Mouse (Mus musculus) gastrocnemius, adult 18-20 months (tissue): ENCODE data around the gene Kcp. TPM values are rescaled to one million over a fixed set of nuclear protein-coding genes. Genes with fewer than 3 reads are reported as not detected.

Experiments used
- DNase-seq: peaks from one replicate; pipeline ENCODE4 v3.0.0; 2021; ENCODE audit warnings: low spot score
- total RNA-seq, 2 experiments: library from RNA; stranded (reverse); gene quantifications; 2 replicates each; pipeline ENCODE4 v1.2.3; 2021

Gene Kcp
- total RNA-seq, 2 experiments from 2014 or later, result 3.9 to 6.4 TPM

- peak; percentile 91 for DNase-seq
These were observed 40.0 kb downstream of the Kcp start, which contains the start of gene Atp6v1f for GRCm38 (mm10) chr6:29467583-29468354. Gene Atp6v1f, plus strand, starts transcription at chr6:29467718.

DNA sequence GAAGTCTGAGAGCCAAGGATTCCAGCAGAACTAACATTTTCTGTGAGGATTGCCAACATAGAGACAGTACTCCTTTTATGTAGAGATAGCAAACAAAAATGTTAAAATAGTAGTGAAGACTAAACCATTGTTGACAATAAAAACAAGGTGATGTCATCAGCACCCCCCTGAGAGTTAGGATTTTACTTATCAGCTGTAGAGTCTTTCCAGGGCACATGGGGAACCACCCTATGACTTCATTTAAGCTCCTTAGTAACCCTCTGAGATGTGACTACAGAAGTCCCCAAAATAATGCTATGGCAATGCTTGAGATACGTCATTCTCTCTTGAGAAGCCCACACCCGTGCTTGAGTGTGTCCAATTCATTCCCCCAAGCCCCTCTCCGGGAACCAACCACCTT, 44.4 kb downstream of the Kcp start:
- DNase-seq, result no peak

DNA sequence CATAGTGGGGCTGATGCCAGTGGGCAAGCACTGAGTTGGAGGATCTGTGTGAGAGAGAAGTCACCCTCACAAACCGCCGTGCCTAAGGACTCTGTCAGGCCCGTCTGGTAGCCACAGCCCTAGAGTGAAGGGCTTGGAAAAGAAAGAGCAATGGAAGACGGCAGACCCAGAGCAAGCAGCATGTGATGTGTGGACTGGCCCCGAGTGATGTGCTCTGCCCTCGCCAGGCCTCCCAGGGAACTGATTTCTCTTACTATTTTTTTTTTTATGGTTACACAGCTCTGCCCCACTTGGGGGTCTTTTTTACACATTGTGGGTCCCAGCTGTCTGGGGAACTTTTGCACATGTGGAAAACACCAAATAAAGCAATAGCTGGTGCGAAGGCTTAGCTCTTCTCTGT, 46.2 kb downstream of the Kcp start:
- DNase-seq, result no peak

DNA sequence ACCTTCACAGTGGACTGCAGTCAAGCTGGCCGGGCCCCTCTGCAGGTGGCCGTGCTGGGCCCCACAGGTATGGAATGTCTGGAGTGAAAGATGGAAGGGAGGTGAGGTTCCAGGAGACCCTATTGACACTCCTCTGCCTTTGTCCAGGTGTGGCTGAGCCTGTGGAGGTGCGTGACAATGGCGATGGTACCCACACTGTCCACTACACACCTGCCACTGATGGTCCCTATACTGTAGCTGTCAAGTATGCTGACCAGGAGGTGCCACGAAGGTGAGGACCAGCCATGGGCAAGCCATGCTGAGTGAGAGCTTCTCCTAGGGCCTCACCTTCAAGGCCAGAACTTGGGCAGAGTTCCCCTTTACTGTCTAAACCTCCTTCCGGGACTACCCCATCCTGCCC, 57.1 kb downstream of the Kcp start:
- no peak for DNase-seq

- no peak for DNase-seq
These were observed 57.9 kb downstream of the Kcp start for GRCm38 (mm10) chr6:29449858-29450257.

GRCm38 (mm10) chr6:29445354-29445753, 62.4 kb downstream of the Kcp start:
- DNase-seq, result no peak

GRCm38 (mm10) chr6:29444773-29445172, 63.0 kb downstream of the Kcp start:
- no peak for DNase-seq

- DNase-seq, result no peak
These were observed 68.0 kb downstream of the Kcp start for GRCm38 (mm10) chr6:29439789-29440188.

DNA sequence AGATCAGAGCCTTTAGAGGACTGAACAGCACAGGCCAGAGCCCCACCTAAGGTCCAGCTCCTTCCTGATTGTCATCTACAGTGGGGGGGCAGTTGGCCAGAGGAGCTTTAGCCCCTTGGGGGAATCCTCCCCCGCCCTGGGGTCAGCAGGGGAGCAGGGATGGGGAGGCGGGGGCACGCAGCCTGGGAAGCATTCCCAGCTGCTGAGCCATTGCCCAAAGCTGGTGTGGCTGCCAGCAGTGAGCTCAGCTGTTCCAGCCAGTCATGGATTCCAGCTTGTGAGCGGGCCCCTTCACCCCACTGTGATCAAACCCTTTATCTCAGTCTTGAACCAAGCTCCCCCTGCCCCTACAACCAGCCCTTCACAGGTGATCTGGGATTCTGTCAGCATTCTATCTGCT, 68.5 kb downstream of the Kcp start:
- peak; percentile 79 for DNase-seq

DNA sequence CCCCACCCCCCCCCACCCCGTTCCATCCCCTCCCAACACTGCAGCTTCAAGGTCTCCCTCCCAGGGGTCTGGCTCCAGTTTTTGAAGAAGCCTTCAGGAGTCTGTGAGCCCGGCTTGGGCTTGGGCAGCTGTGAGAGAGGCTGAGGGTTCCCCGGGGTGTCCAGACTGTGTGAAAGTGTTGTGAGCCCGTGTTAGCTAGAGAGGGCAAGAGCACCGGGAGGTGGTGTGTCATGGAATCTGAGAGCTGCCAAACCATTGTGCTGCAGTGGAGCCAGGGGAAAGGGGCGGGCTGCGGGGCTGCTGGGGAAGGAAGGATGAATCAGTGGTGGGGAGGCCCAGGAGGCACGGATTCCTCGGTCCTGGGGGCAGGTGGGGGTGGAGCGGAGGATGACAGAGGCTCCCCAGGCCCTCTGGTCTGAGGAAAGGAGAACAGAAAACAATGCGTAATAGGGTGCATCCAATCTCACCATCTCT, 71.3 kb downstream of the Kcp start:
- DNase-seq, result peak; percentile 64

DNA sequence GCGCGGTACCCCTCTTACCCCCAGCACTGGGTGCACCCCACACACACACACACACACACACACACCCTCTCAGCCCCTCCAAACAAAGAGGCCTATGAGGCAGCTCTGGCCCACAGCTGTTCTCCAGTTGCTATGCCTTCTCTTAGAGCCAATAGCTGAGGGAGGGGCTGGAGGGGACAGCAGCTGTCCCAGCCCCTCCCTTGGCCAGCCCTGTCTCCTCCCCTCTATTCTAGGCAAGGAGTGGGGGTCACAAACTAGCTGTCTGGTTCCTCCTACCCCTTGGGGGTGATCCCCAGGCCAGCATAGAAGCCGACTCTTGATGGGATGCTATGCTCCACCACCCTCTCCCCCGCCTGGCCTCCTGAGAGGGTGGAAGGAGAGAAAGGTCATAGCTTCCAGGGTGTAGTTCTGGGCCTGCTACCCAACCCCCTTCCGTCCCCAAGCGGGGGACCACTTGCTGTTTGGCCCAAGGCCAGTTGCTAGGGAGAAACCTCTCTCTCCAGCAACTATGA, 71.8 kb downstream of the Kcp start:
- DNase-seq, result peak; percentile 59

- peak; percentile 56 for DNase-seq
These were observed 72.7 kb downstream of the Kcp start for GRCm38 (mm10) chr6:29434911-29435691.

- peak; percentile 81 for DNase-seq
These were observed 73.7 kb downstream of the Kcp start for GRCm38 (mm10) chr6:29433804-29434795.

GRCm38 (mm10) chr6:29433038-29433803, 74.5 kb downstream of the Kcp start, which contains the start of gene Flnc:
Gene Flnc, plus strand, starts transcription at chr6:29433256.
- DNase-seq, result peak; percentile 63

DNA sequence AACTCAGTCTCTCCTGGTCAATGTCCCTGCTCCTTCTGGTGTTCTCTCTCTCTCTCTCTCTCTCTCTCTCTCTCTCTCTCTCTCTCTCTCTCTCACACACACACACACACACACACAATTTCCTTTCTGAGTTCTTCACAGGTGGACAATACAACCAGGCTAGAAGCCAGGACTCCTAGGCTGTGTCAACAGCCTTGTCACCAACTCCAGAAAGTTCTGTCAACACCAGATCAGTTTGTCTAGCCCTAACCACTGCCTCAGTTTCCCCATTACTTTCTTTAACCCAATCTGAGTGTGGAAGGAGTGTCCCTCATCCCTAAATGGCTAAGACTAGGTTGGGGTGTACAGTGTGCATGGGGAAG, 75.1 kb downstream of the Kcp start:
- no peak for DNase-seq

DNA sequence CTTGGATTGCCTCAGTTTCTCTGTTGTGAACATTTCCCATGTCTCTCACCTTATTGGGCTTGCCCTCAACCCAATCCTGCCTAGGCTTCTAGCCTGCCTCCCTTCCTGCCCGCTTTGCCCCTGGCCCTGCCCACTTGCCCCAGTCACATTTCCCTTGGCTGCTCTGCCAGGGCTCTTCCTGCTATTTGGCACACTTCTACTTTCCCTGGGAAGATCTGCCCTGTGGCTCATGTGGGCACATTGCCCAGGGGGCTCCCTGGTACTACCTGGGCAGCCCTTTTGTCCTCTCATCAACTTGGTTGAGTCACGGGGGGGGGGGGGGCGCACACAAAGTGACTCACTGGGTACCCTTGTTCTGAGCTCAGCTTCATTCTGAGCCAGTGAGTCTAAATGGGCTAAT, 75.6 kb downstream of the Kcp start:
- peak; percentile 51 for DNase-seq

DNA sequence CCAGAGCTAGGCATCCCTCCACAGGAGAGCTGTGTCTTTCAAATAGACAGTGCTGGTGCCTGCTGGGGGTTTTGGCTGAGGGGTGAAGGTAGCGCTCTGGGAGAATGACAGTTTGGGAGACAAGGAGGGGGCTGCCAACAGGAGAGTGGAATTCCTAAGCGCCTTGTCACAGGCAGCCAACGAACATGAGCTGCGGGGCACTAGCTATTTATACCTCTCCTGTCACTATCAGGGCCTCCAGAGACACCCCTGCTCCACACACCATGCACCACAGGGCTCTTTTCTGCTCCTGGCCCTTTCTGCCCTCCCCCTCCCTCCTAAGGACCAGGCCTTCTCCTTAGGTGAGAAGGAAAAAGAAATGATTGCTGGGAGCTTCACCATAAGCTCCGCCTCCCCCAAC, 76.3 kb downstream of the Kcp start:
- DNase-seq, result peak; percentile 72

- DNase-seq, result peak; percentile 87
These were observed 76.9 kb downstream of the Kcp start for GRCm38 (mm10) chr6:29430681-29431420.

GRCm38 (mm10) chr6:29428171-29428570, 79.6 kb downstream of the Kcp start:
- no peak for DNase-seq

GRCm38 (mm10) chr6:29426331-29426730, 81.4 kb downstream of the Kcp start:
- no peak for DNase-seq
